Mouse (Mus musculus) midbrain, embryonic 13.5 days (tissue): ENCODE results near the gene Zbed6. TPM values are rescaled to one million over a fixed set of nuclear protein-coding genes. Genes with fewer than 3 reads are reported as not detected.
A peak's percentile ranks its signal among the peaks of the same experiment; 100 is the strongest.

Experiments used
- ATAC-seq: fragments of 200-750 bp; cut with Nextera tagmentation; 2 replicates; pipeline ENCODE4 v1.8.0; 2017; ENCODE audit warnings: mild to moderate bottlenecking, moderate TSS enrichment, moderate library complexity
- H3K27ac ChIP-seq: fragments of 300-500 bp; sonication (generic); 2 replicates; pipeline ENCODE4 v1.5.1; 2015; ENCODE audit warnings: inconsistent platforms, mild to moderate bottlenecking, moderate library complexity
- H3K27me3 ChIP-seq: fragments of 300-500 bp; sonication (generic); 2 replicates; pipeline ENCODE4 v1.6.1; 2015; ENCODE audit warnings: mild to moderate bottlenecking, inconsistent platforms
- H3K36me3 ChIP-seq: fragments of 300-500 bp; sonication (generic); 2 replicates; pipeline ENCODE4 v1.6.1; 2015; ENCODE audit warnings: mild to moderate bottlenecking, inconsistent platforms
- H3K4me1 ChIP-seq: fragments of 300-500 bp; sonication (generic); replicated peaks from 2 replicates; pipeline ENCODE4 v1.6.1; 2015; ENCODE audit warnings: inconsistent platforms
- H3K4me2 ChIP-seq: fragments of 300-500 bp; sonication (generic); replicated peaks from 2 replicates; pipeline ENCODE4 v1.6.1; 2015; ENCODE audit warnings: moderate library complexity, mild to moderate bottlenecking, inconsistent platforms
- H3K4me3 ChIP-seq: fragments of 300-500 bp; sonication (generic); replicated peaks from 2 replicates; pipeline ENCODE4 v1.5.1; 2015; ENCODE audit warnings: mild to moderate bottlenecking, inconsistent platforms
- H3K9ac ChIP-seq: fragments of 300-500 bp; sonication (generic); replicated peaks from 2 replicates; pipeline ENCODE4 v1.6.1; 2015; ENCODE audit warnings: mild to moderate bottlenecking, inconsistent platforms
- H3K9me3 ChIP-seq: fragments of 300-500 bp; sonication (generic); 2 replicates; pipeline ENCODE4 v1.6.1; 2016; ENCODE audit warnings: mild to moderate bottlenecking, inconsistent platforms
- WGBS: fragments of 180-500 bp; shearing (Covaris S2); methylation state at CpG from one replicate; pipeline ENCODE4 v1.1.7; 2015; 5-methylcytosine and 5-hydroxymethylcytosine counted together
- polyA plus RNA-seq: library from polyadenylated mRNA; unstranded; fragments of >200 nt; fragmentation: Nextera tagmentation; extraction: Ambion mirVana; gene quantifications from 2 replicates; pipeline ENCODE4 v1.2.1, GENCODE M21; 2015

Zbed6 gene
- polyA plus RNA-seq, 1 experiment from 2014 or later: not detected

DNA sequence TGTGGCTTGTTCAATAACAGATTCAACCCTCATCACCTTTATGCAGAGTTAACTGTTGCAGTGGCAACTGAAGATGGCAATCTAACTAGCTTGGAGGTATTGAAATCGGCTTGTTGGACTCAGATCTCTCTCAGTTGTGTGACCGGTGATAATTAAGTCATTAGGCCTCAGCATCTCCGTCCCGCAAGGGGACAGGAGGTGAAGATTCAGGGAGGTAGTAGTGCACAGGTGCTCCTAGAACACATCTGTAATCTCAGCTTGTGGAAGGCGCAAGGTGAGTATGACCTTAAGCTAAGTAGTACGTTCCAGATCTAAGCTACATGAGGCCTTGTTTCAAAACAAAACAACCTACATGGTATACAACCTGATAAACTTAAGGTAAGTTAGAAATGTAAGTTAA is 50.1 kb downstream of the Zbed6 start:
- Histone ChIP-seq H3K27ac (no peak overlapping the region), H3K9ac (no peak overlapping the region), H3K4me2 (0 out of 2 replicates have a peak overlapping the region, but pooled peaks have one; percentile 4)

DNA sequence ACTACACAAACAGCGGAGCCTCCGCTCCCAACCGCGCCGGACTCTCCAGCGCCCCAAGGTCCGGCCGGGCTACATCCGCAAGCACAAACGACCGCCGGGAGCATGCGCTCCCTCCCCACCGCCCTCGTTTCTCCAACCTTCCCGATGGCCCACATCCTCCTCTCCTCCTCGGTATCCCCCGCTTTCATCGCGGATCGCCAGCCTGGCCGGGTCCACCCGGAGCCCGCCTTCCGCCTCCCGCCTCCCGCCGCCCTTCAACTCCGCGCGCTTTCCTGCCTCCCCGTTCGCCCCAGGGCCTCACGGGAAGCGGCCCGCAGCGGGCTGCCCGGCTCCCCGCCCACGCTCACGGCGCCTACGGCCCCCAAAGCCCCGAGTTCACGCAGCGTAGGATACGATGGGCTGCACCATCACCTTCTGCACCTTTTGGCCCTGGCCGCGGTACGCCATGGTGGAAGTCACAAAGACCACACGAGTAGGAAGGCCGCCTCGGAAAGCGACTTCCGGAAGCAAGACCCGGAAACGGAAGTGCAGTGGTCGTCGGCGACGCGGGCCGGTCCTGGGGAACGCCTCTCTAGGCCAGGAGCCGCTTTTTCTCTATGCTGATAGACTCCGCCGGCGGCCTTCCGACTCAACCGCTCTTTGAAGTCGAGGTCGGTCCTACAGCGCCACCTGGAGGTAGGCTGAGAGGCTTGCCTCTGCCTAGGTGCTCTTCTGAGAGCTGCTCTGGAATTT is 50.7 kb downstream of the Zbed6 start, which contains the start of gene Snrpe:
Gene Snrpe (minus strand): TSS at position 521 of the 732 bp plus-strand sequence.
- H3K9me3 ChIP-seq: no peaks in the 10 kb centered on the region
- ATAC-seq: peak; percentile 98
- no peaks in the 10 kb centered on the region for H3K27me3 ChIP-seq
- H3K27ac ChIP-seq: peak within 1 kb of the TSS; percentile 93
- peak within 1 kb of the TSS; percentile 76 for H3K4me2 ChIP-seq
- H3K4me1 ChIP-seq: peaks cover 16% of the 10 kb centered on the region
- H3K4me3 ChIP-seq: peak within 1 kb of the TSS; percentile 93
- H3K36me3 ChIP-seq: peaks cover 36% of the 10 kb centered on the region
- peak within 1 kb of the TSS; percentile 94 for H3K9ac ChIP-seq
- WGBS: under 1% methylated on average over 73 of the region's 73 CpGs

More for the DNA sequence above, 50.1 kb downstream of the Zbed6 start:
- Histone ChIP-seq H3K4me3 (no peak overlapping the region), H3K36me3 (peaks cover 30% of the 10 kb centered on the region), H3K27me3 (no peaks in the 10 kb centered on the region), H3K9me3 (no peaks in the 10 kb centered on the region), H3K4me1 (peaks cover 16% of the 10 kb centered on the region)
- no peak; the same call in 1 of the 2 replicates for ATAC-seq
- 59% methylated on average over 6 of the region's 6 CpGs for WGBS

Other genes with a start within 250 kb of the Zbed6 start
- 12.5 and 13.9 TPM in 2 replicates for gene Sox13, start 236.5 kb downstream of the Zbed6 start, polyA plus RNA-seq
- gene Snrpe, start 50.6 kb downstream of the Zbed6 start, polyA plus RNA-seq: 700 and 723 TPM in 2 replicates
- 3.5 TPM in 2 replicates for gene Gm38394, start 433 bp upstream of the Zbed6 start, polyA plus RNA-seq
- gene Lax1, start 29.2 kb upstream of the Zbed6 start, polyA plus RNA-seq: 0.07 TPM in 1 of 2 replicates, not detected in the other
- 7.8 and 8.2 TPM in 2 replicates for gene Atp2b4, start 140.2 kb upstream of the Zbed6 start, polyA plus RNA-seq
- gene Optc, start 247.1 kb upstream of the Zbed6 start, polyA plus RNA-seq: 4.0 and 4.9 TPM in 2 replicates